Mouse (Mus musculus) brain, embryonic 18.5 days (tissue): ENCODE measurements at regions not wholly inside any gene's neighbourhood (a gene's known extent, or its start where the extent isn't known, plus 50 kb on each side); places are given as distances from the start of the nearest gene placed in this dataset.

ENCODE experiments used
- DNase-seq: peaks from one replicate; pipeline ENCODE4 v3.0.0-alpha.2; 2012; ENCODE audit warnings: low read depth, low spot score

DNA sequence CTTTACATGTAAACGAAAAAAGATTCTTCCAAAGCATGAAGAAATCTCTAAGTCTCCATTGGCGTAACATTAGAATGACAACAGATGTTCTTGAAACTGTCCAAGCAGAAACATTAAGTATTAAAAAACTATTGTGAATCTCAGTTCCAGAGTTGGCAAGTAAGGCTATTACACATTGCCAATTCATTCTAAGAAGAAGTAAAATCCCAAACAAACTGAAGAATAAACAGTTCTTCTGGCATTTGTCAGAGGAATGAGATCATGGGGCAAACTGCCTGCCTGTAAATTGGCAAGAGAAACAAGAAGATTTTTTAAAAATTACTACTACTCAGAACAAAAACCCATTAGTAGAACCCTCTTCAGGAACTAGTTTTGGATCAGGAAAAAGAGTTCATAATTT lies 680.1 kb downstream of the Nova1 start:
- DNase-seq = no peak

DNA sequence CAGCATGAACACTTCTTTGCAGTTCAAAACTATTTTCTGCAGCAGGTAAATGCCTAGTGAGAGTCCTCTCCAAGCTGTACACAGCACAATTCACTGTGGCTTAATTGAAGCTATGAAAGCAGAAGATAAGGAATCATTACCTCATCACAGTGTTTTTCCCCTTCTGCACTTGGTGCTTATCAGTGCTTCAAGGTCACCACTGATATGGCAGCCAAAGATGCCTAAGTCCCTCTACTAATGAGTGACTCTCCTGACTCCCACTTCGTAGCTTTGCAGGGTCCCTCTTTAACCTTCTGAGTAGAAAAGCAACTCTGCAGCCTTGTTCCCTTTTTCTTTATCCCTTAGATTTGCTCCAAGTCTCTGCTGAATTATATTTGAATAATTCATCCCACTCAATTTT lies 692.9 kb downstream of the Nova1 start:
- DNase-seq = no peak

DNA sequence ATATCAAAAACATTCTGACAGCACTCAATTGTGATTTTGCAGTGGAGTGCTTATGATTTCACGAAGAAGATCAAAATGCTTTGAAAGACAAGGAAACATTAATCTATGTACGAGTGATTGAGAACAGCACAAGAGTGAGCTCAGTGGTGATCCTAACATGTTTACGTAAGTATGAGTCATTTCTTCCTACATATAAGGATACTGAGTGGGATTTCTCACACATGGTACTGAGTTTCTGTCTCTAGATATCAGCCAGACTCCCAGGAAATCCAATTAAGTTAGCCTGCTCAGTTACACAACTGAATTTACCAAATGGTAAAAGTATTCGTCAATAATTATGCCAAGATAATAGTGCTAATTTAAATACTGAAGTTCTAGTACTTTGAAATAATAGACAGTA lies 707.4 kb downstream of the Nova1 start:
- DNase-seq = no peak

DNA sequence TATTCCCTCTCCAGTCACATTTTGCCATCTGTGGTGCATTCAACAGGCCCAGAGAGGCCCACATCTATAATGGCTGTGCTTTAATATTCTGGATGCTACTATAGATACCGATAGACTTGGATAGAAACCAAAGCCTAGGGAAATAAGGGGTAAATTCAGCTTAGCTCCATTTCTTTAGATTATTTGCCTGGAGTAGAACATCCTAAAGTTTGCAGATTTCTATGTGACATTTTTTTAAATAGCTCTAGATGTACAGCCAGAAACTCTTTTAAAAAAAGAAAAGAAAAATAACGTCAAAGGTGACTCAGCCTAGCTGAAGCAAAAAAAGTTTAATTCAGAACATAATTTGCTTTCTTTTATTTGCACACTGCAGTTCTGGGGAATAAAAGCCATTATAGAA lies 735.4 kb downstream of the Nova1 start:
- no peak for DNase-seq

DNA sequence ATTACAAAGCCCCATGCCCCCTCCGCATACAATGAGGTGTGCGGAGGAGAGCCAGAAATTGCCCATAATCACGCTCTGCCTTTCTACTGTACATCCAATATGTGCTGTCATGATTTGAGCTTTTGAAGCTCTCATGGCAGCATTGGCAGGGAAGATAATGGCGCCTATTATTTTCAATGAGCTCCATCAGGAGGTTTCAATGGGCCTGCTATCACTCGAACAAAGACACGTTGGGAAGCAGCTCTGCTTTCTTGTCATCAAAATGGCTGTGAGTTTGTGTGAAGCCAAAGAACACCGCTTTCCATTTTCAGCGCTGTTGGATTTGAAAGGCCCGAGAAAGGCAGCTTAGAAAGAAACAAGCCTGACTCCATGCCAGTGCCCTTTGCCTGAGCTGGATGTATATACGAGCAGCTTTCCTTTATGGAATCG lies 742.9 kb downstream of the Nova1 start:
- peak; percentile 39 for DNase-seq

DNA sequence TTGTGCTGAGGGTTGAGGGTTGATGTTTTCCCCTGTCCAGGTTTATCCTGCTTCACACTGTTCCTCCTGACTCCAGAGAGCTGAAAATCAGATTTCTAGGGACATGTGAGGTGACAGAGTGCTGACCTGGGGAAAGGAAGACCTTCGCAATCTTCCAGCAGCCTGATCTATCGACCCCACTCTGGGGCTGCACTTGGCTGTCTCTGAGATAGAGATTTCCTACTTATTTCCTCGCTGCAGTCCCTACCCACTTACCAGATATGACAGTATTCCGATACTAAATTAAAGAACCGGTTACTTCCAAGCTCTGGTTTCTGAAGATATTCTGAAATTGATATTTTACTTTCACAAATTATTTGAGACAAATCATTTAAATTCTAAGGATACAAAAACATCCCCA lies 743.4 kb downstream of the Nova1 start:
- no peak for DNase-seq

DNA sequence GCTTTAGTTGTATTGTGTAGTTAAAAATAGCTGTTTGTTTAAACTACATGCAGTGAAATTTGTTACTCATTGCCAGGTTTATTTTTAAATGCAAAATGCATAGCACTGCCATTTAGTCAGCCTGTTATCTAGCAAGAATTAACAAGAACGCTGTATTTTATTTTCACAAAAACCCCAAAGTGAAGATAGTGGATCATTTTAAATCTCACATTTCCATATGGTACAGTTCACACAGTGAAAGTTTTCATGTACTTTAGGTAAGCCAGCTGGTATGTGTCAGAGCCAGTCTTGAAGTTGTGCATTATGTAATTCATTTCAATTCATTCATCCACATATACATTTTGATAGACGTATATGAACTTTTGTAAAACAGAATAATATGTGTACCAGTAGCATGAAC lies 751.8 kb downstream of the Nova1 start:
- no peak for DNase-seq

DNA sequence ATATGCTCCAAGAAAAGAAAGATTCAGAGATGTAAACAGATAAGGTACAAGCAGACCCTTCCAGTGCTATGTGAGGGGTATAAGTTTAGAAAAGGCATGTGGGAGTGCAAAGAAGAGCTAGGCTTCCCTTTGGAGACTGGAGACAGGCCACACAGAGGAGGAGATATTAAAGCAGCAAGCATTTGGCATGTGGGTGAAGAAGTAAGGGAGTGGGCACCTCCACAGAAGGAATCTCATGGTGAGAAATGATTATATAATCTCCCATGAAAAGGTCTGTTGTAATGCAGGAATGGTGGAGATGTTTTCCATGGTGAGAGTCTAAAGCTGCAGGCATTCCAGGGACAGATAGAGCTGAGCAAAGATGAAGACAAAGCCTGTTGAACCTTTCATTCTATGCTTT lies 778.1 kb downstream of the Nova1 start:
- no peak for DNase-seq

DNA sequence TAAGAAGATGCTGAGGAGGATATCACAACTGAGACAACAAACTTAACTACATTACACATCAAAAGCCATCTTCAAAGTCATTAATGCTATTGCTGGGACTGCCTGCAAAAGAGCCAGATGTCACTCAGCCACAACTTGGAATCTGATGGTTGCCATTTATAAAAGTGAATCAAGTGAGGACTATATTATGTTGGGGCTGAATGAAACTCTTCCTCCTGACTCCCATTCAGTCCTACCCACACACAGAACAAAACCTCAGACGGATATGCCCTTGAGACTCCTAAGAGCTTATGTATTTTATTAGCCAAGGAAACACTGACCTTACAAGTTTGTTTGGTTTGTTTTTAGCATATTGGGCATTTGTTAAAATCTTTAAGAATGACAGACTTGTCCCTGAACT lies 778.5 kb downstream of the Nova1 start:
- no peak for DNase-seq

DNA sequence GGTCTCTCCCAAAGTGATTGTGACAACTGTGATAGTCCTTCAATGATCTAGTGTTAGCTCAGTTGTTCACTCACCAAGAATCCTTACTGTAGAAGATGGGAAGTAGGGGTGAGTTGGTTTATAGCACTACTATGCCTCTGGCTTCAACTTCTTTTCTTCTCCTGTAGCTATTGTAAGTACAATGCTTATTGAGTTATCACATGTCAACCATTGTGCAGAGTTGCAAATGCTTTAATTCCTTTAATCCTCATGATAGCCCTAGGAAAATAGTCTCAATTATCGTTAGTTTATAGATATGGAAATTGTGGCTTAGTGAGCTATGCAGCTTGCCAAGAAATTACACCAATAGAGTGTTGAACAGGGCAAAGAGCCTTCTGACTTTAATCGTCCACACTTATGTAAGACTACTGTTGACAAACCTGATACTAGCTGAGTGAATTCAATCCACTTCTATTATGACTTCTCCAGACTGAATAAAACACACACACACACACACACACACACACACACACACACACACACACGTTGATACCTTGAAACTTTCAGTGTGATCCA lies 782.1 kb downstream of the Nova1 start:
- no peak for DNase-seq

DNA sequence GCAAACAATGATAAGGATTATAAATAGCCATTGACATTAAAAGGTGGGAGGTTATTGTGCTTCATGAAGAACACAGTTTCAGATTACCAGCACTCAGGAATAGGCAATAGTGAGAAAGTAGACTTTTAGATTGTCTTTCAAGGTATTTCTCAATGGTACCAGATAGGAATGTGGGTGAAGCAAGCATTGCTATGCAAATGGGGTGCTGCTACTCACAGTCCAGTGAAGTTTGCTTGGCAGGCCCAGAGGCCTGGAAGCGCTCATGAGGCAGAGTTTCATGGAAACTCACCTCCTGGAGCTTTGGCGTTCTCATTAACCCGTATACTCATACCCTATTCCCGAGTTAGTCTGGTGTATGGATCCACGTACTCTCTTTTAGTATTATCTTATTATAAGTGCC lies 793.5 kb downstream of the Nova1 start:
- DNase-seq = no peak

DNA sequence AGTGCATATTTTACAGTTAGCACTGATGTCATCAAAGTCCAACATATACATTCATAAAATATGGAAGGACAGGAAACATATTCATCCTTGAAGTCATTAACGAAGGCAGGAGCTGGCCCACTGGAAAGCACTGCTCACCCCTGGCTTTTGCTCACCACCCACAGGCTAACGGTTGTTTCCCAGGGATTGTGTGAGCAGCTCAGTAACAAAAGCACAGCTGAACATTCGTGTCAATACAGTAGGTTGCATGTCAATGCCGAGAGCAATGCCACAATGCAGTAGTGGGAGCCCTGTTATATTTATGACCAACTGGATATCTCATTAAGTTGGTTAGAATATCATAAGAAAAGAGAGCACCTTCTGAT lies 797.2 kb downstream of the Nova1 start:
- DNase-seq = no peak

DNA sequence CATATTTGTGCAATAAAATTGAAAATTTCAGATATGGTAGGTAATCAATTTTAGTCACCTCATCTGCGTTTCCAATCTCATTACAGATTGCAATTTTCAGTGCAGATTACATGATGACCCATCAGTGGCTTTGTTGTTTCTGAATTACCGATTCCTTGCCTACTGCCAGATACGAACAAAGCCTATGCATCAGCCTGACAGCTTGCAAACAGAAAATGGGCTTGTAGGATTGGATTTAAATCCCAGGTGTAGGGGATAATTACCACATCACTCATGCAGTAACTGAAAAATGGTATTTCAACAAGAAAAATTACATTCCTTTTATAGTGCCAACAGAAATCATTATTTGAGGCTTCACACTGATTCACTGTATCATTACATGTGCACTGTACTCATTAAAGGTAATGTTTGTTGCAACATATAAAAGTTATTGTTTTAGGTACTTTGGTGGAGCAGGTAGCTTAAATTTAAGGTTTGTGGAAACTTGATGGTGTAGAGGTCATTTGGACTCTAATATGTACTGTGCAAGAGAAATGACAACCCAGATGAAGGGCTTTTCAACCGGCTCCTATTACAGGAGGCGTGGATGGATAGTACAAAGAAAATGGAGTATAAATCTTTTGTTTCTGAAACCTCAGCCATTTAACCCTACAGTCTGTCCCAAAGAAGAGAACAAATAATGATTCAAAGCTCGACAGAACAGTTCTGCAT lies 797.7 kb downstream of the Nova1 start:
- no peak for DNase-seq

DNA sequence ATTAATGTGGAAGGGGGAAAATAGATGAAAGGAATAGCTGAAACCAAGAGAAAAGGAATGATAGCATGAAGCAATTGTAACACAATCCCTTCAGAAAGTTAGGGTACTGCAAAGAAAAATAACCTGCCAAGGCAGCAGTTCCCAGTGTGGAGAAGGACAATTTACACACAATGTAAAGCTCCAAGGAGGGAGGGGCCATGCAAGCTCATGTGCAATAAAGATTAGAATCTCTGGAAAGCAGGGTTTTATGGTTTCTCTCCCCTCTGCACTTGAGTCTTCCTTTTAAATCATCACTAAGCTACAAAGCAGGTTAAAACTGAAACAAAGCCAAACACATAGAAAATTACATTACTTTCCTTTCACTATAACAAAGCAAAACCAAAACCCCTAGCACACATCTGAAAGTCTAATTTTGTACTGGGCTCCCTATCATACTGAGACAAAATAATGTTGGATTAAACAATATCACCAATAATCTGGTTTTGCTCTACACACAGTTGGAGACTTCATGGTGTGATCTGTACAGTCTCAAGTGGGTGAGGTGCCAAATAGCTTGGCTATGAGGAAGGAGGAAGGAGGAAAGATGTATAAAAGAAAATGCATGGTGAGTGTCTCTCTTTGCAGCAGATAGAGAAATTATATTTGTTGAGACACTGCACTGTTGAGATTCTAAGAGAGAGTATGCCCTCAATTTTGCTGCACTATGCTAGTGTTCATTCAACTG lies 840.9 kb downstream of the Nova1 start:
- no peak for DNase-seq

DNA sequence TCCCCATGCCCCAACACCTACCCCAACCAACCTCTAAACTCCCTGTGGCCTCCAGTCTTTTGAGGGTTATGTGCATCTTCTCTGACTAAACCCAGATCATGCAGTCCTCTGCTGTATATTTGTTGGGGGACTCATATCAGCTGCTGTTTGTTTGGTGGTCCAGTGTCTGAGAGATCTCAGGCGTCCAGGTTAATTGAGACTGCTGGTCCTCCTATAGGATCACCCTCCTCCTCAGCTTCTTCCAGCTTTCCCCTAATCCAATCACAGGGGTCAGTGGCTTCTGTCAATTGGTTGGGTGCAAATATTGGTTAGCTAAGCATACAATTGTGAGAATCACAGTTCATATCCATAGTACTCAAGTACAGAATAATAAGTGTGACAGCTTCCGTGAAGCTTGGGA lies 842.9 kb downstream of the Nova1 start:
- DNase-seq = no peak

DNA sequence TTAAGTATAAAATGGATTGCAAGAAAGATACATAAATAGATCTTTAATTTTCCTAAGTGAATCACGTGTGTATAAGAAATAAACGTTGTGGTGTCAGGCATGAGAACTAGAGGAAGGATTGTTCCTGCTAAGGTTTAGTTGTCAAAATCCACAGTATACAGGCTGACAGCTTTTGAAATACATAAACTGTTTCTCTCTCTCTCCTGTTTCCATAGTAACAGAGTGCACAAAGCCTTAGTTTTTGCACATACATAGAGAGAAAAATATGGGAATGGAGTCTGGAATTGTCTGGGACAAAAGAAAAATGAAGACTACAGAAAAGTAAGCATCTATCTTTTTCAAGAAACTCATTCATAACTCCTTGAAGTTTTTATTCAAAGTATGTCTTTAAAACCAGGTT lies 848.3 kb downstream of the Nova1 start:
- DNase-seq = peak; percentile 54

DNA sequence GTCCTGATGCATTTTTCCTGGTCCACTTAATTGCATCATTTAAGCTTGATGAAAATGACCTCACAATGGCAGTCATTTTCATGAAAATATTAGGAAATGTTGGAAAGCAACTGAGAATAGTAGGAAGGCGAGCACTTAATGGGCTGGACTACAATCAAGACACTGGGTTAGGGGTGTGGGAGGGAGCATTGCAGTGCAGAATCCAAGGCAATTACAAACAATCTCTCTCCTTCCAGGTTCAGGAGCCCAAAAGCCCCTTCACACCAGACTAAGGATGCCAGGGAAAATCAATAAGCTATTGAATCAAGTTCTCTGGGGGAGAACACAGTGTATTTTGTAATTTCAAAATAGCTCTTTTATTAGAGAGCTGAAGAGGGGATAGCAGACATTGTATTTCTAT lies 848.8 kb downstream of the Nova1 start:
- DNase-seq = no peak

DNA sequence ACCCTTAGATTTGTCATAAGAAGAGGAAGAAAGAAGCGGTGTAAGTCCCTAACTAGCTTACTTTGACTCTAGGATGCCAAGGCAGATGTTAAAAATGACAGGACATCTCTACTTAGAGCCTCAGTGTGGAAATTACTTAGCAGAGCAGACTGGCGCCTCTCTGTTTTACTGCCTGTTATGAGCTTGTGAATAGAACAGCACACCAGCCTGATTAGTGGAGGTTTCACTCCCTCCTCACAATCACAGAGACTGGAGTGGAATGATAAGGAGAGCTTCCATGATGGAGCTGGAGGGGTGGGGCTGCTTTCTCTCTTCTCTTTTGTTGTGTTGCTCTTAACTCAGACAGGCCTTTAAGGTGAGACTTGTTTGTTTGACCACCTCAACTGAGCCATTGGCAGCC lies 871.8 kb downstream of the Nova1 start:
- no peak for DNase-seq

DNA sequence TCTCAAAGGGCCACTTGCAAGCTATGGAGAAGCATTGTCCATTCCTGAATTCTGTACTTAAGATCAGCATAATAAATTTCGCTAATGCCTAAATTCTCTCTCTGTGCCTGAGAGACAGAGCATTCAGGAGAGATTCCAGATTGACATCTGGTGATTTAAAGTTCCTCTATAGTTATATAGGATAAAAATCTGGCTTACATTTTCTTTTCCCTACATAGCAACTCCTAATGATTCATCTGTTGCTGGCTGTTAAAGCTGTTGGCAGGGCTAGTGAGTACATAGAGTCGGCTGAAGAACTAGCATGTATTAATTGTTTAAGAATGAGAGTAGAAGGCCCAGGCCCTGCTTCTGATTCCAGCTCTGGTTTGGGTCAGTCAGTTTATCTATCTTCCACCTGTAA lies 870.0 kb upstream of the Stxbp6 start:
- DNase-seq = no peak

DNA sequence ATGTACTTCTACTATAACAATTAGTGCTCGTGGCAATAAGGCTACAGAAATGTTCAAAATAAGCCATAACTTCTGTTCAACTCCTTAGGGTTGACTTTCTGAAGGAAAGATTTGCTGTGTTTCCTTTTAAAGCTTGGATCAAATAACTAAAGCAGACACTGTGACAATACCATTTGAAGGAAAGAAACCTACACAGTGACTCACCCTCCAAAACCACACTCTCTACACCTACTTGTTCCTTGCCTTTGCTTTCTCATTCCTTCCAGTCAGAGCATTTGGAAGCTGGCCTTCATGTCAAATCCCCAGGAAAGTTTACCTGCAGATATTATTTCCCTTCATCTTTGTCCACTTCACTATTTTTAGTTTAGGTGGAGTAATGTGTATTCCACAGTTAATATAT lies 867.9 kb upstream of the Stxbp6 start:
- DNase-seq = no peak

DNA sequence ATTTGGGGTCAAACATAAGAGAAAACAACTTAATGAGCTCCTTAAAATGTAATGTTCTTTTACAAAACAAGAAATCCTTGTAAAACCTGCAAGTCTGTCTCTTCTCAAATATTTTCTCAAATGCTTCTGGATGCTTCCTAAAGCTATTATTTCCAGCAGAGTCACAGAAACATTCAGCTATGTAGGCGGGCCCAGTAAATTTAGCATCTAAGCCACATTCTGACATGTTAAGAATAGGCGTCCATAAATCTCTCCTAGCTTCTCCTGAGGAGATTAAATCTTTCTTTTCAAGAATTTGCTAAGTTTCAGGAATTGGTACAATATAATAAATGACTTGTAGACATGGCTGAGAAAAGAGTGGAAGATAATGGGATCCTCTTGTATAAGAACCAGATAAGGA lies 858.9 kb upstream of the Stxbp6 start:
- no peak for DNase-seq

DNA sequence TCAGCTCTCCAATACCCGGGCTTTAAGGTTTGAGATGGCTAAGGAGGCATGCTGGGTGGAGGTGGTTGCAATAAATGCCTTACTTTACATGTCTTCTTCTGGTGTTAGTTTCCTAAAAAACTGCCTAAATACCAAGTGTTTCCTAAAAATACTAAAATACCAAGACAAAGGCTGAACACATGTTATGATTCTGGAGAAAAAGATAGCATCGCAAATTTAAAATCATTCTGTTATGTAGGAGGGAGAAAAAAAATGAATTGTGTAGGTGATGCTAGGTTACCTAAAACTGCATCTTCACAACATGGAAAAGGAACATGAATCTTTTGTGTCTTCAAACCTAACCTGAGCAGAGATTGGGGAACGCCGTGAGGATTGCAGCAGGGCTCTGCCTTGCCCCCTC lies 857.7 kb upstream of the Stxbp6 start:
- DNase-seq = no peak

DNA sequence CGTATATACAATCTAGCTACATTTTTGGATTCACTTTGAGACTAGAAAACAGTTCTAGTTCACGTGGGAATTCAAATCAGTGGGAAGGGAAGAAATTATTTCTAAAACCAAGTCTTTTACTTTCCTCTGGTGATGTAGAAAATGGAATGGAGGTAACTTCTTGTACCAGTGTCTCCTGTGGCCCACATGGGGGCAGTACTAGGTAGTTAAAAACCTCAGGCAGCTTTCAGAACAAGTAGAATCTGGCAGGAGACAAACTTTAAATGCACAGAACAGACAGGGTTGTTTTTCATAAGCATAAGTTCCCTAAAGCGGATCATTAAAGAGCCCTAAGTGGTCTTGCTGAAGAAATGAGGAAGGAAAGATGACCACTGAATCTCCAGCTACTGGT lies 855.2 kb upstream of the Stxbp6 start:
- peak; percentile 59 for DNase-seq
